Mouse (Mus musculus) kidney, adult 2 months (tissue): ENCODE data around the gene Bicdl2. TPM values are rescaled to one million over a fixed set of nuclear protein-coding genes. Genes with fewer than 3 reads are reported as not detected.

Source experiments
- DNase-seq: peaks from one replicate; pipeline ENCODE4 v3.0.0; 2021
- H3K27ac ChIP-seq: fragments of 200-500 bp; 2 replicates; pipeline ENCODE4 v1.5.1; 2012; ENCODE audit warnings: low read depth, low read length, control low read depth, inconsistent platforms; ENCODE audit not compliant: insufficient read depth
- H3K27me3 ChIP-seq: fragments of 200-500 bp; replicated peaks from 2 replicates; pipeline ENCODE4 v1.6.1; 2012; ENCODE audit warnings: mild to moderate bottlenecking, moderate library complexity, low read length, inconsistent platforms; ENCODE audit not compliant: control insufficient read depth, insufficient read depth
- H3K36me3 ChIP-seq: fragments of 200-500 bp; 2 replicates; pipeline ENCODE4 v1.6.1; 2012; ENCODE audit warnings: mild to moderate bottlenecking, moderate library complexity, low read length, inconsistent platforms; ENCODE audit not compliant: control insufficient read depth, insufficient read depth
- H3K4me1 ChIP-seq: fragments of 200-500 bp; 2 replicates; pipeline ENCODE4 v1.6.1; 2011; ENCODE audit warnings: low read length; ENCODE audit not compliant: control insufficient read depth, insufficient read depth
- H3K4me3 ChIP-seq: fragments of 200-500 bp; 2 replicates; pipeline ENCODE4 v1.5.1; 2011; ENCODE audit warnings: mild to moderate bottlenecking, low read depth, low read length, control low read depth; ENCODE audit not compliant: insufficient read depth
- CTCF ChIP-seq: fragments of 200-500 bp; conservative IDR thresholded peaks from 2 replicates; pipeline ENCODE4 v1.5.1; 2011; ENCODE audit warnings: low read depth, mild to moderate bottlenecking, control low read depth, low read length, moderate library complexity, mixed read lengths; ENCODE audit not compliant: insufficient read depth, insufficient read length
- POLR2A ChIP-seq: fragments of 200-500 bp; IDR thresholded peaks from one replicate; pipeline ENCODE4 v1.6.1; 2011; ENCODE audit warnings: low read depth, low read length, control low read depth
- WGBS: fragments of 180-500 bp; shearing (Covaris S2); methylation state at CpG from one replicate; pipeline ENCODE4 v1.1.7; 2018; 5-methylcytosine and 5-hydroxymethylcytosine counted together
- polyA plus RNA-seq: library from polyadenylated mRNA; depleted of rRNA; stranded (reverse); fragments of >200 nt; gene quantifications from 2 replicates; pipeline ENCODE4 v1.2.3, GENCODE M21; 2012

Bicdl2 gene
- polyA plus RNA-seq, 1 experiment: 1.7 TPM

- DNase-seq: no peak
- Histone ChIP-seq H3K36me3 (no peaks in the 10 kb centered on the region), H3K27ac (peak overlapping the region; percentile 22; the same call in 1 of the 2 replicates), H3K27me3 (no peaks in the 10 kb centered on the region), H3K4me3 (no peak overlapping the region), H3K4me1 (peaks cover 7% of the 10 kb centered on the region; the same call in 1 of the 2 replicates)
- 34% methylated on average over 5 of the region's 5 CpGs for WGBS
- TF ChIP-seq CTCF (no peak), POLR2A (no peak)
Measured at GRCm38 (mm10) chr17:23675127-23675526, 14.8 kb downstream of the Bicdl2 start.

- no peak overlapping the region for H3K27ac ChIP-seq
Measured at GRCm38 (mm10) chr17:23675564-23676281, 15.4 kb downstream of the Bicdl2 start.

GRCm38 (mm10) chr17:23676473-23677031 lies 16.2 kb downstream of the Bicdl2 start:
- peaks cover 13% of the 10 kb centered on the region for H3K4me1 ChIP-seq
- peak overlapping the region; percentile 64; the same call in 1 of the 2 replicates for H3K27ac ChIP-seq
- DNase-seq: peak; percentile 49
- no peak for TF ChIP-seq POLR2A
- WGBS: under 1% methylated on average over 37 of the region's 37 CpGs
- H3K27me3 ChIP-seq: no peaks in the 10 kb centered on the region
- H3K4me3 ChIP-seq: peak overlapping the region; percentile 96
- no peaks in the 10 kb centered on the region for H3K36me3 ChIP-seq

More at GRCm38 (mm10) chr17:23675564-23676281, 15.4 kb downstream of the Bicdl2 start:
- 27% methylated on average over 15 of the region's 15 CpGs for WGBS
- Histone ChIP-seq H3K4me3 (peak overlapping the region; percentile 96; the same call in 1 of the 2 replicates), H3K36me3 (no peaks in the 10 kb centered on the region), H3K4me1 (peaks cover 7% of the 10 kb centered on the region; the same call in 1 of the 2 replicates), H3K27me3 (no peaks in the 10 kb centered on the region)
- TF ChIP-seq POLR2A (no peak), CTCF (no peak)
- DNase-seq: peak; percentile 71

GRCm38 (mm10) chr17:23677236-23677679 lies 17.0 kb downstream of the Bicdl2 start, which contains the start of gene Tnfrsf12a:
Gene Tnfrsf12a, minus strand, starts transcription at chr17:23677468.
- WGBS: under 1% methylated on average over 34 of the region's 34 CpGs

GRCm38 (mm10) chr17:23679127-23679835 lies 19.0 kb downstream of the Bicdl2 start, which contains the start of gene Cldn6:
Gene Cldn6, plus strand, starts transcription at chr17:23679249.
- peaks cover 20% of the 10 kb centered on the region for H3K4me1 ChIP-seq
- 7% methylated on average over 38 of the region's 38 CpGs for WGBS
- peak within 1 kb of the TSS; percentile 8; the same call in 1 of the 2 replicates for H3K4me3 ChIP-seq
- no peaks in the 10 kb centered on the region for H3K36me3 ChIP-seq
- H3K27me3 ChIP-seq: no peaks in the 10 kb centered on the region
- no peak for DNase-seq
- TF ChIP-seq POLR2A (no peak), CTCF (no peak)
- H3K27ac ChIP-seq: no peak within 1 kb of the TSS

More at GRCm38 (mm10) chr17:23677236-23677679, 17.0 kb downstream of the Bicdl2 start, which contains the start of gene Tnfrsf12a:
- no peaks in the 10 kb centered on the region for H3K27me3 ChIP-seq
- no peaks in the 10 kb centered on the region for H3K36me3 ChIP-seq
- peak within 1 kb of the TSS; percentile 64 for H3K27ac ChIP-seq
- peaks cover 17% of the 10 kb centered on the region for H3K4me1 ChIP-seq
- H3K4me3 ChIP-seq: peak within 1 kb of the TSS; percentile 96
- TF ChIP-seq POLR2A (peak; percentile 95), CTCF (no peak)
- peak; percentile 93 for DNase-seq

- no peak for DNase-seq
- H3K27me3 ChIP-seq: no peaks in the 10 kb centered on the region
- no peak overlapping the region for H3K4me3 ChIP-seq
- H3K27ac ChIP-seq: no peak overlapping the region
- peaks cover 17% of the 10 kb centered on the region for H3K4me1 ChIP-seq
- TF ChIP-seq POLR2A (no peak), CTCF (no peak)
- WGBS: 80% methylated on average over 9 of the region's 9 CpGs
- H3K36me3 ChIP-seq: no peaks in the 10 kb centered on the region
Measured at GRCm38 (mm10) chr17:23680336-23680735, 20.0 kb downstream of the Bicdl2 start.
